Mouse (Mus musculus): ENCODE measurements around the gene B4galnt4. TPM values are rescaled to one million over a fixed set of nuclear protein-coding genes. Genes with fewer than 3 reads are reported as not detected.

B4galnt4 gene
- polyA plus RNA-seq, 1 experiment from 2014 or later, result 19.5 TPM

DNA sequence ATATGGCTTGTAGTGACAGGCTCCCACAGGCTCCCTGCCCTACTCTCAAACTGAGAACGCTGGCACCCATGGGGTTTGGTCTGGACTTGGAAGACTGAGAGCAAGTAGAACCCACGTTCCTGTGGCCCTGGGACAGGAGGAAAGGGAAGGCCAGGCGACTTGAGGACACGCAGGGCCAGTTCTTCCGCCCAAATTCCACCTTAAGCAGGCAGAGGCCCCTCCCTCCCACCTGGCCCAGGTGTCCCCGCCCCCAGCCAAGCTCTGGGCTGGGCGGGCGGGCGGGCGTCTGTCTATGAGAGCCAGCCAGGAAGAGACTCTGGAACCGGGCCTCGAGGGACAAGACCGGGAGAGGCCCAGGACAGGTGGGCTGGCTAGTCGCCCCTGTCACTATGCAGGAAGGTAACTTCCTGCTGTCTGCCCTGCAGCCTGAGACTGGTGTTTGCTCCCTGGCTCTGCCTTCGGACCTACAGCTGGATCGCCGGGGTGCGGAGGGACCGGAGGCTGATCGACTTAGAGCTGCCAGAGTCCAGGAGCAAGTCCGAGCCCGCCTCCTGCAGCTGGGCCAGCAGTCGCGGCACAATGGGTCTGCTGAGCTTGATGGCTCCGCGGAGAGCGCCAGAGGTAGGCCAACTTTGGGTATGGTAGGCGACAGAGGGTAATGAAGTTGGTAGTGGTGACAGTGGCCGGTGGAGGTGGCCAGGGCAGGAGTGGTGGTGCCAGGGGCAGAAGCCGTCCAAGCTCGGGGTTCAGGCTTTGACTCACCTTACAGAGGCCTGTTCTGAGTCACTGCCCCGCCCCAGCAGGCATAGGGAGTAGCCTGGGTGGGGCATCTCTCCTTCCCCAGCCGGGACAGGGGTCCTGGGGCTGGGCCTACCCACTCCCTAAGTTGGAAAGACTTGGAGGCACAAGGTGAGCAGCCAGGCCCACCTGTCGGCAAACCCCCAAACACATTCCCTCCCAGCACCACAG lies 18.9 kb downstream of the B4galnt4 start:
- Histone ChIP-seq H3K27ac (ENCODE audit: low read depth, low read length) (no peak overlapping the region), H3K9ac (ENCODE audit: low read length) (no peak overlapping the region), H3K4me2 (no peak overlapping the region), H3K4me1 (ENCODE audit: control insufficient read depth, insufficient read depth, low read length) (no peaks in the 10 kb centered on the region), H3K36me3 (ENCODE audit: control insufficient read depth, insufficient read depth, low read length) (no peaks in the 10 kb centered on the region), H3K9me3 (ENCODE audit: control insufficient read depth, low read length) (no peaks in the 10 kb centered on the region), H3K27me3 (ENCODE audit: control insufficient read depth, insufficient read depth, low read length) (no peaks in the 10 kb centered on the region; the same call in 1 of the 2 replicates), H3K4me3 (ENCODE audit: low read depth, low read length) (no peak overlapping the region)
- DNase-seq (ENCODE audit: low spot score, missing footprints) (no peak), ATAC-seq (ENCODE audit: low FRiP score) (no peak)
- 24% methylated on average over 34 of the region's 34 CpGs for whole genome bisulfite sequencing

DNA sequence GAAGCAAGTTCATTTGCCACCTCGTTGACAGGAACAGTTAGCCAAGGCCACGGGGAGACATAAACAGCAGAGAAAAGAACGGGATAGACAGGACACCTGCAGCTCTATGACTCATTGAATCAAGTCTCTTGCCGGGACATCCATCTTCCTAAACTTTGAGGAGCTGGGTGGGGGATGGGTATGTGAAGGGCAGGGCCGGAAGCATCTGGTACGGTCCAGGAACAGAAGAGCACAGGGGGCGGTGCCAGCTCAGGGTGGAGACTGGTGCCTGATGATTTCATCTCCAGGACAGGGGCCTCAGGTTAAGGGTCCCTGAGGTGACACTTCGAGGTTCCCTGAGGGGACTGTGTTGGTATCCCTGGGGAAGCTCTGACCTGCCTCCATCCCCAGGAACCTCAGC lies 27.0 kb downstream of the B4galnt4 start:
- no peak for DNase-seq (ENCODE audit: low spot score, missing footprints)
- peaks cover 29% of the 10 kb centered on the region for H3K27me3 ChIP-seq (ENCODE audit: control insufficient read depth, insufficient read depth, low read length)
- H3K4me2 ChIP-seq, result no peak overlapping the region
- H3K9me3 ChIP-seq (ENCODE audit: control insufficient read depth, low read length), result no peaks in the 10 kb centered on the region
- no peak overlapping the region for H3K9ac ChIP-seq (ENCODE audit: low read length)
- 42% methylated on average over 8 of the region's 8 CpGs for WGBS
- H3K4me1 ChIP-seq (ENCODE audit: control insufficient read depth, insufficient read depth, low read length), result no peaks in the 10 kb centered on the region; the same call in 1 of the 2 replicates
- no peak overlapping the region for H3K4me3 ChIP-seq (ENCODE audit: low read depth, low read length)
- H3K27ac ChIP-seq (ENCODE audit: low read depth, low read length), result no peak overlapping the region
- ATAC-seq (ENCODE audit: low FRiP score), result no peak
- no peaks in the 10 kb centered on the region for H3K36me3 ChIP-seq (ENCODE audit: control insufficient read depth, insufficient read depth, low read length)

DNA sequence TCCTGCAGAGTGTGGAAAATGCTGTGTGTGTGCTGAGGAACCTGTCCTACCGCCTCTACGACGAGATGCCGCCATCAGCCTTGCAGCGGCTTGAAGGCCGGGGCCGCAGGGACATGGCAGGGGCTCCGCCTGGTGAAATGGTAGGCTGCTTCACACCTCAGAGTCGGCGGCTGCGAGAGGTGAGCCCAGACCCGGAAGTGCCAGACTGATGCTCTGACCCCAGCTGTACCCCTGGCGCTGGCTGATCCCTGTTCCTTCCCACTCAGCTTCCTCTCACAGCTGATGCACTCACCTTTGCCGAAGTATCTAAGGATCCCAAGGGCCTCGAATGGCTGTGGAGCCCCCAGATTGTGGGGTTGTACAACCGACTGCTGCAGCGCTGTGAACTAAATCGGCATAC lies 27.6 kb downstream of the B4galnt4 start:
- WGBS, result 22% methylated on average over 18 of the region's 18 CpGs
- Histone ChIP-seq H3K27ac (ENCODE audit: low read depth, low read length) (no peak overlapping the region), H3K4me2 (peak overlapping the region; percentile 23; the same call in 1 of the 2 replicates), H3K27me3 (ENCODE audit: control insufficient read depth, insufficient read depth, low read length) (peaks cover 29% of the 10 kb centered on the region), H3K9me3 (ENCODE audit: control insufficient read depth, low read length) (no peaks in the 10 kb centered on the region), H3K4me3 (ENCODE audit: low read depth, low read length) (no peak overlapping the region; the same call in 1 of the 2 replicates), H3K4me1 (ENCODE audit: control insufficient read depth, insufficient read depth, low read length) (no peaks in the 10 kb centered on the region; the same call in 1 of the 2 replicates), H3K36me3 (ENCODE audit: control insufficient read depth, insufficient read depth, low read length) (no peaks in the 10 kb centered on the region), H3K9ac (ENCODE audit: low read length) (no peak overlapping the region)
- DNase-seq (ENCODE audit: low spot score, missing footprints) (peak; percentile 85), ATAC-seq (ENCODE audit: low FRiP score) (no peak)

DNA sequence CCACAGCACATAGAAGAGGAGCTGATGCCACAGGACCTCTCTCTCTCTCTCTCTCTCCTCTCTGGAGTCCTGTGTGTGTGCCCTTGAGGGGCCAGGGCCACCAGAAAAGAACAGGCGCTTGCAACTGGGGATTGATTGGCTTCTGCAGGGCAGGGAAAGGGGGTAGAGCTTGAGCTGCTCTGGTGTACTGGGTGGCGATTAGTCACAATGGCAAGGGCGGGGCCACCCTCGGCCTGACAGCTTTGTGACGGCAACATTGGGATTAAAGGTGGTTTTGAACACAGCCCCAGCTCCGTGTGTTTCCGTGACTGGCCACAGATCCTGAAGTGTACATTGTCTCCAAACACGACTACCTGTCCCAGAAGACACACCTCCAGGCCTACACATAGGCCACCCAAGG lies 29.3 kb downstream of the B4galnt4 start:
- no peaks in the 10 kb centered on the region for H3K36me3 ChIP-seq (ENCODE audit: control insufficient read depth, insufficient read depth, low read length)
- no peak overlapping the region for H3K4me2 ChIP-seq
- DNase-seq (ENCODE audit: low spot score, missing footprints), result no peak
- no peaks in the 10 kb centered on the region for H3K9me3 ChIP-seq (ENCODE audit: control insufficient read depth, low read length)
- WGBS, result 60% methylated on average over 8 of the region's 8 CpGs
- H3K4me1 ChIP-seq (ENCODE audit: control insufficient read depth, insufficient read depth, low read length), result no peaks in the 10 kb centered on the region; the same call in 1 of the 2 replicates
- no peak overlapping the region for H3K4me3 ChIP-seq (ENCODE audit: low read depth, low read length)
- peaks cover 29% of the 10 kb centered on the region for H3K27me3 ChIP-seq (ENCODE audit: control insufficient read depth, insufficient read depth, low read length)
- no peak for ATAC-seq (ENCODE audit: low FRiP score)
- no peak overlapping the region for H3K9ac ChIP-seq (ENCODE audit: low read length)
- H3K27ac ChIP-seq (ENCODE audit: low read depth, low read length), result no peak overlapping the region

DNA sequence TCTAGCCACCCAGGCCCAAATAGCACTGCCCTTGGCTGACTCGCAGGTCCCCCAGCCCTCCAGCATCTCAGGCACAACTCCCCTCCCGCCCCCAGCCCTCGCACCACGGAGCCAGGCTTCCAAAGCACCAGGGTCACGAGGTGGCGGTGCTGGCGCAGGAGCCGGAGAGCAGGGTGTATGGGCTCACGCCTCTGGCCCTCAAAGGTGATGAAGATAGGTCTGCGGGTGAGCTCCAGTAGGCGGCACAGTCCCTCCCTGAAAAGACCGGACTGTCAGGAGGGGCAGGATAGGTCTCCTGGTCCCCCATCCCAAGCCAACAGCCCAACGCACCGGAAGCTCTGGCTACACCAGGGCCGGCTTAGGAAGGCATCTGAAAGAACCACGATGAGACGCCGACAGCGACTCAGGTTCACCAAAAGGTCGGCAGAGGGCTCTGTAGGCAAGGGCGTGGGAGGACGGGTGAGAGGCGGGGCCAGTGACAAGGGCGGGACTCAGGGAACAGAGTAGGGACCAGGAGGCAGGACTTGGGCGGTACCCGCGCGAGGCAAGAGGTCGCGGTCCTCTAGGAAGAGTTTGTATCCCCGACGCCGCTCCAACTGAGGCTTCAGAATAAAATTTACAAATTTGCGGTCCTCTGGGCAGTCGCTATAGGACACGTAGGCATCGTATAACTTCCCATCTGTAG lies 31.3 kb downstream of the B4galnt4 start:
- H3K4me1 ChIP-seq (ENCODE audit: control insufficient read depth, insufficient read depth, low read length), result no peaks in the 10 kb centered on the region; the same call in 1 of the 2 replicates
- 6% methylated on average over 37 of the region's 37 CpGs for WGBS
- peak overlapping the region; percentile 1; the same call in 1 of the 2 replicates for H3K9ac ChIP-seq (ENCODE audit: low read length)
- H3K9me3 ChIP-seq (ENCODE audit: control insufficient read depth, low read length), result no peaks in the 10 kb centered on the region
- H3K27me3 ChIP-seq (ENCODE audit: control insufficient read depth, insufficient read depth, low read length), result peaks cover 29% of the 10 kb centered on the region
- H3K4me3 ChIP-seq (ENCODE audit: low read depth, low read length), result no peak overlapping the region
- H3K4me2 ChIP-seq, result peak overlapping the region; percentile 30
- ATAC-seq (ENCODE audit: low FRiP score), result peak; percentile 89
- no peak overlapping the region for H3K27ac ChIP-seq (ENCODE audit: low read depth, low read length)
- H3K36me3 ChIP-seq (ENCODE audit: control insufficient read depth, insufficient read depth, low read length), result no peaks in the 10 kb centered on the region
- DNase-seq (ENCODE audit: low spot score, missing footprints), result peak; percentile 94

DNA sequence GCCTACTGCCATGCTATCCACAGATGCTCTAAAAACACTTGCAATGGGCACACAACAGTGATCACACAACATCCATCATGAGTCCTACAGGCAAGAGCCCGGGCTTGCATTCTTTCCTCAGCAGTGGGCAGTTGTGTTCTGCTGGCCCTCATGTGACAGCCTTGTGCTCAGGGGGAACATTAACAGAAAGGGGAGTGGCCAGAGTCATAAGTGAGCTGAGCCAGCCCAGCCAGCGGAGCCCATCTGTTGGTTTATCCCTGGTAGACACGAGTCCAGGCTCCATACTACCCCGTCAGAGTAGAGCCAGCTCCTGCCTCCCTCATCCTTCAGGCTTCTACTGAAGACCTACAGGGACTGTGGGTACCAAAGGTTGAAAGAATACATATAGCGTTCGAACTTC lies 33.0 kb downstream of the B4galnt4 start:
- no peak for ATAC-seq (ENCODE audit: low FRiP score)

DNA sequence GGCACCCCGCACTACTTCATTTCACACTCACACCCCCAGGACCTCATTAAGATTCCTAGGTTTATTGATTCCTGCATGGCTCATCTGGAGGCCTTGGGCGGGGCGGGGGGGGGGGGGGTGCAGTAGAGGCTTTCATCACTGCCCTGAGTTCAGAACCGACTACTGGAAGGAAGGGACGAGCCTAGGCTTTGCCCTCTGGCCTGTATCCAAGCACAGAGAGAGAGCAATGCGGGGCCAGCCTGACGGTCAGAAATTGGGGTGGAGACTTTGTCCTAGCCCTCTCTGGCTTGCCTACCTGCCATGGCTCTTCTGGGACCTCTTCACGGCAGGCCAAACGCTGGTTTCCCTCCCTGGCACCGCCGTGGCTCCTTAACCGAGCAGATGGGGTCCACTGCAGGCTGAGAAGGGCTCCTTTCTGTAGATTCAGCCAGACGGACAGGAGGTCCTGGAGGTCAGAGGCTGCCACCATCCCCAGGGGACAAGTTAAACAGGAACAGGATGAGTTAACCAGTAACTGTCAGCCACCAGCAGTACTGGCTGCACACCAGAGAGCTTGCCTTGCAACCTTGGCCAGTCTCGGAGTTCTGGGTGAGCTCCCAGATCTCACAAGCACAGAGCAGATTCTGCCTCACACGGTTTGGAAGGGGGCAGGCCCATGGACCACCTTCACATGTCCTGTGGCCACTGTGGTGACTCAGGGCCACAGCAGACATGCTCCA lies 33.7 kb downstream of the B4galnt4 start:
- peaks cover 12% of the 10 kb centered on the region for H3K27me3 ChIP-seq (ENCODE audit: control insufficient read depth, insufficient read depth, low read length)
- 77% methylated on average over 15 of the region's 15 CpGs for WGBS
- H3K9me3 ChIP-seq (ENCODE audit: control insufficient read depth, low read length), result no peaks in the 10 kb centered on the region
- ATAC-seq (ENCODE audit: low FRiP score) (no peak), DNase-seq (ENCODE audit: low spot score, missing footprints) (no peak)
- H3K36me3 ChIP-seq (ENCODE audit: control insufficient read depth, insufficient read depth, low read length), result no peaks in the 10 kb centered on the region
- no peaks in the 10 kb centered on the region; the same call in 1 of the 2 replicates for H3K4me1 ChIP-seq (ENCODE audit: control insufficient read depth, insufficient read depth, low read length)
- no peak overlapping the region for H3K27ac ChIP-seq (ENCODE audit: low read depth, low read length)
- no peak overlapping the region for H3K9ac ChIP-seq (ENCODE audit: low read length)
- H3K4me2 ChIP-seq, result no peak overlapping the region
- H3K4me3 ChIP-seq (ENCODE audit: low read depth, low read length), result no peak overlapping the region

More for the DNA sequence above, 33.0 kb downstream of the B4galnt4 start:
- no peak overlapping the region for H3K27ac ChIP-seq (ENCODE audit: low read depth, low read length)
- H3K4me1 ChIP-seq (ENCODE audit: control insufficient read depth, insufficient read depth, low read length), result no peaks in the 10 kb centered on the region; the same call in 1 of the 2 replicates
- no peak for DNase-seq (ENCODE audit: low spot score, missing footprints)
- H3K36me3 ChIP-seq (ENCODE audit: control insufficient read depth, insufficient read depth, low read length), result no peaks in the 10 kb centered on the region
- WGBS, result 89% methylated on average over 6 of the region's 6 CpGs
- H3K9ac ChIP-seq (ENCODE audit: low read length), result no peak overlapping the region
- H3K4me3 ChIP-seq (ENCODE audit: low read depth, low read length), result no peak overlapping the region
- peaks cover 13% of the 10 kb centered on the region for H3K27me3 ChIP-seq (ENCODE audit: control insufficient read depth, insufficient read depth, low read length)
- H3K4me2 ChIP-seq, result no peak overlapping the region
- H3K9me3 ChIP-seq (ENCODE audit: control insufficient read depth, low read length), result no peaks in the 10 kb centered on the region

DNA sequence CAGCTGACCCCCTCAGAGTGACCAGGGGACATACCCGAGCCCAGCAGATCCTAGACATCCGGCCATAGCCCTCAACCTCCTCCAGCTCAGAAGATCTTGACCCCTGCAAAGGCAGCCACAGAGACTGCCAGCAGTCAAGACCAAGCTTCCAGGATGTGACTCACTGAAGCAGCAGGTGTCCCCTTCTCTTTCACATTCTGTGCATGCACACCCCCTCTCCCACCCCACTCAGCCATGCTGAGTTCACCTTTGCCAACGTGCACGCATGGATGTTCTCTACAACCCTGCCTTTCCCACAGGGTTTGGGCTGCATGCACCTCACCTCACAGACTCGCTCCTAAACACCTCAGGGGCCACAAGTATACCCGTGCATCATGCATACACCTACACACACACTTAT lies 35.1 kb downstream of the B4galnt4 start:
- H3K4me1 ChIP-seq (ENCODE audit: control insufficient read depth, insufficient read depth, low read length), result peaks cover 5% of the 10 kb centered on the region
- no peak overlapping the region for H3K4me3 ChIP-seq (ENCODE audit: low read depth, low read length)
- no peak for ATAC-seq (ENCODE audit: low FRiP score)
- no peak for DNase-seq (ENCODE audit: low spot score, missing footprints)
- peaks cover 23% of the 10 kb centered on the region for H3K27me3 ChIP-seq (ENCODE audit: control insufficient read depth, insufficient read depth, low read length)
- no peak overlapping the region for H3K9ac ChIP-seq (ENCODE audit: low read length)
- H3K36me3 ChIP-seq (ENCODE audit: control insufficient read depth, insufficient read depth, low read length), result no peaks in the 10 kb centered on the region
- no peaks in the 10 kb centered on the region for H3K9me3 ChIP-seq (ENCODE audit: control insufficient read depth, low read length)
- no peak overlapping the region for H3K27ac ChIP-seq (ENCODE audit: low read depth, low read length)
- 89% methylated on average over 6 of the region's 6 CpGs for WGBS
- H3K4me2 ChIP-seq, result no peak overlapping the region
